Mouse (Mus musculus) adrenal gland, postnatal 36 days (tissue): ENCODE measurements at regions not wholly inside any gene's neighbourhood (a gene's known extent, or its start where the extent isn't known, plus 50 kb on each side); places are given as distances from the start of the nearest gene placed in this dataset.

ENCODE experiments used
- DNase-seq, 2 experiments: peaks; one replicate each; pipeline ENCODE4 v3.0.0; 2021; ENCODE audit warnings: mixed read lengths in 1 of 2

DNA sequence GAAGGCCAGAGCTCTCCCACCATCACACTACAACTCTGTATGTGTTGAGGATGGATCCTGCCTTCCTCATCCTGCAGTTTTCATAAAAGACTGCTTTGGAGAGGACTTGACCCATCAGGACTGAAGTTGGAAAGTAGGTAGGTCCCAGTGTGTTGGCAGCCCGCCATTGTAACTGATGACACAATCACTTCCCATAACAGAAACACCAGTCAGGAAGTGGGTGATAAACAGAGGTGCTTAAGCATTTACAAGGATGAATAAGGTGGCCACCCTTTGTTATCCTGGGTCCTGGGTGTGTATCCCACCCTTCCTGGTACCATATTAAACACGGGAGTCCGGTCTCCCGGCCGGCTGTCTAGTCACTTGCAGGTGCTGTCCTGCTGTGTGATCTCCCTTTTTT lies 118.3 kb downstream of the Snx10 start:
- DNase-seq: peak; percentile 54 to 69

DNA sequence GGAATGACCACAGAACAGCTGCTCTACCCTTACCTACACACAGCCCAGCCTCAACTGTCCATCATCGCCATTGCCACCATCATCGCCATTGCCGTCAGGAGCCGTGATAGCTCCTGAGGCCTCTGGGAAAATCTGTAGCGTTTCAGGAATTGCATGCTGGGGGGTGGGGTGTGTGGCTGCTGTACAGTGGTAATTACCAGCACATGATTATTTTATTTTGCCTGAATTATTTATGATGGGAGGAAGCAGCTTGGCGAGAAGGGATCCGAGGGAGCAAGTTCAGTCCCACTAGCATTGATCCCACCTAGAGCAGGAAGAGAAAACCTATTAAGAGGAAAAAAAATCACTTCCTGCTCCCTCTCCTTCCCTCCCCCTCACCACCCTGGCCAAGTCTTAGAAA lies 125.1 kb downstream of the Snx10 start:
- DNase-seq: no peak

DNA sequence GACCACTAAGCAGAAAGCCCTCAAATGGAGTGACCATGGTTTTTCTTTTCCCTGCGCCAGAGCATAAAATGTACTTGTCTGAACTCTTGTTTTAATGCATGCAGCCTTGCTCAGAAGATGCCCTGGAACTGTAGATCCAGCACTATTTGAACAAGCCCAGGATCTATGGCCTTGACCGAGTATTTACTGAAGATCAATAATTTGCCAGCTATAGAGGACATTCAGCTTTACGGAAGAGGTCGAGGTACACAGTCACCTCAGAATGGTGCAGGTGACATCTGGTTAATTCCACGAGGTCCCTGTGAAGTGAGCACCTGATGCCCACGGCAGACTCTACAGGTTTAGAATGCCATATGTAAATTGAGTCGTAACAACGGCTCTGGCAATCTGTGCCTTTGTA lies 130.1 kb downstream of the Snx10 start:
- no peak for DNase-seq

DNA sequence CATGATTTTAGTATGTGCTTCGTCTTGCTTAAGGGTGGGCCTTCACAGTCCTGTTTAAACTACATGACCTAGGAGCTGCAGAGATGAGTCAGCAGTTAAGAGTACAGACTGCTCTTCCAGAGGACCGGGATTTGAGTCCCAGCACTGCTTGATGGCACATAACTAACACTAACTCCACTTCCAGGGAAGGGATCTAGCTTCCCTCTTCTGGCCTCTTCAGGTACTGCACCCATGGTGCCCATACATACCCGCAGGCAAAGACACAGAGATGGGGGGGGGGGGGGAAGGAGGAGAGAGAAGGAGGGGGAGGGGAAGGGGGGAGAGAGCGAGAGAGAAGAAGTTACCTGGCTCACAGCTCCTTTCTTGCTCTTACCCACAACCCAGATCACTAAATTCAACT lies 131.3 kb downstream of the Snx10 start:
- DNase-seq: no peak

GRCm38 (mm10) chr6:51656078-51656477 lies 132.4 kb downstream of the Snx10 start:
- no peak for DNase-seq

DNA sequence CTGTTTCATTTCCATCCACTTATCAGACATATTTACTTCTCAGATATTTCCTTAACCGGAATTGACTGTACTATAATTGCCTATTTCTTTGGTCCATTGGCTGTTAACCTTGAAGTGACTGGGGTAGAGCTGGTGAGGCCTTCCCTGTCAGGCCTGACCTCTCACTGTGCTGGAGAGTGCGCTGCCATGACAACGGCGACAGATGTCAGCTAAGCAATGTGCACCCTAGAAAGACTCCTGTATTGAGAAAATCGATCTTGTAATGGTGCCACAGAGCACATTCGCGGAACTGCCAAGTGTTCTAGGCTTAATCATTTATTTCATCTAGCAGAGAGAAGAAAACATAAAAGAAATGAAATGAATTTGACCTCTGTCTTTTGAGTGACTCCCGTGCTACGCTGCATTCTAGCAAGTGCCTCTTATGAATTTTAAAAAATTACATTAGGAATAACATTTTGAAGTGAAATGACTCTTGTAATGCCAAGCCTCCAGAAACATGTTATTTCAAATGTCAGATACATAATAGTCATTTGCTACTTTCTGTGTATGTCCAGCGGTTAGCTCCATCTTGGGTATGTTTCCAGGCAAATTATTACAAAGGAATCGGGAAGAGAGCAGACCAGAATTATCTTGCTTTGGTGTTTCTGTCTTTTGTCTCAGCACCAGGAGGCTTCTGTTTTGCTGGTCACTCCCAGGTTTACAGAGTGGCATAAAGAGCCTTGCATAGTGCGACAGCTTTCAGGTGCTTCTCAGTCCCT lies 133.4 kb downstream of the Snx10 start:
- DNase-seq: peak; percentile 2 to 9

GRCm38 (mm10) chr6:51658360-51658759 lies 134.7 kb downstream of the Snx10 start:
- no peak for DNase-seq

GRCm38 (mm10) chr6:51663178-51663577 lies 139.5 kb downstream of the Snx10 start:
- no peak for DNase-seq

DNA sequence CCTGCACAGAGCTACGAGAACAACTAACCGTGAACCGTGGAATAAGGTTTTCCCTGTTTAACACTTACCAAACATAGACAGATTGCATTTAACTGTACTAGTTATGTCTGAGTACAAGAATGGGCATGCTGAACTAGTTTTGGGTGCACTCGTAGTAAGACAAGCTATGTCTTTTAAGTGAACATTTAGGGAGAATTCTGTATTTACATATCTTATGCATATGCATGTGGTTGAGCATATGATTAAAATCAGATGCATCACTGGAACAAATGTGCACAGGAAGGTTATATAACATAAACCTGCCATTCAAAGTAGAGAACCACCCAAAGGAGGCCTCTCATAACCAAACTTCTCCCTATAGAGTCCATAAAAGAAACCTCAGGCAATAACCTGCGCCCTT lies 140.3 kb downstream of the Snx10 start:
- DNase-seq: no peak

- DNase-seq: no peak
These were observed 143.3 kb downstream of the Snx10 start for GRCm38 (mm10) chr6:51667022-51667421.

- DNase-seq: no peak
These were observed 151.7 kb downstream of the Snx10 start for GRCm38 (mm10) chr6:51675342-51675945.

GRCm38 (mm10) chr6:51677162-51677996 lies 153.7 kb downstream of the Snx10 start:
- no peak for DNase-seq

DNA sequence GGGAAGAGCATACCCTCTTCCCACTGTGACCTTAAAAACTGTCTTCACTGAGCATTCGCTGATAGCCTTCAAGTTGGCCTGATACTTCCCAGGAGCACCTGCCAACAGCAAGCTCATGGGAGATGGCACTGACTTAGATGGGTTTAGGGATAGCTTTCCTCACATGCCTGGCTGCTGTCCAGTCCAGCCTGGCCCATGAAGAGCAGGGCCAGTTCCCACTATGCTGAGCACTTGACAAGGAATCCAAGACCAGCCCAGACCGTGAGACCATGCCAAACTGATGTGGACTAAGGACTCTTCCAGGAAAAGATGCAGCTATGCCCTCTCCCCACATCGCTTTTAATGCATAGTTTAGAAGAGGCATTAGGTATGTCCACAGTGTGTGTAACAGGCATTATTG lies 155.0 kb downstream of the Snx10 start:
- DNase-seq: no peak

GRCm38 (mm10) chr6:51680239-51680857 lies 156.6 kb downstream of the Snx10 start:
- DNase-seq: peak in 1 of 2 experiments; percentile 28

DNA sequence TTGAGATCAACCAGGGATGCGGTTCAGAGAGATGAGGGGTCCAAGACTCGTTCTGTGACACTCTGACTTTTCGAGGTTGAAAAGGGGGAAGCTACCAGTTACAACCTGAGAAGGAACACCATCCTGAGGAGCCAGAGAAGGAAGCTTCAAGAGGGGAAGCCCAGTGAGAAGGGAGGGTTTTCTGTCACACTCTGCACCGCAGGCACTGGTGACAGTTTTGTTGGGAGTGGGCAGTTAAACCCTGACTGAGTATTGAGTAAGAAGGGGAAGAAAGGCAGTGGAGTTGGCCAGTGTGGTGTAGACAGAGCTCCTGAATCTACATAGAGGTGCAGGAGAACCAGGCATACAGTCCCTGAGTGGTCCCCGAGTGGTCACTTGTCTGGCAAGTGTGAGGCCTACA lies 159.4 kb downstream of the Snx10 start:
- DNase-seq: no peak

DNA sequence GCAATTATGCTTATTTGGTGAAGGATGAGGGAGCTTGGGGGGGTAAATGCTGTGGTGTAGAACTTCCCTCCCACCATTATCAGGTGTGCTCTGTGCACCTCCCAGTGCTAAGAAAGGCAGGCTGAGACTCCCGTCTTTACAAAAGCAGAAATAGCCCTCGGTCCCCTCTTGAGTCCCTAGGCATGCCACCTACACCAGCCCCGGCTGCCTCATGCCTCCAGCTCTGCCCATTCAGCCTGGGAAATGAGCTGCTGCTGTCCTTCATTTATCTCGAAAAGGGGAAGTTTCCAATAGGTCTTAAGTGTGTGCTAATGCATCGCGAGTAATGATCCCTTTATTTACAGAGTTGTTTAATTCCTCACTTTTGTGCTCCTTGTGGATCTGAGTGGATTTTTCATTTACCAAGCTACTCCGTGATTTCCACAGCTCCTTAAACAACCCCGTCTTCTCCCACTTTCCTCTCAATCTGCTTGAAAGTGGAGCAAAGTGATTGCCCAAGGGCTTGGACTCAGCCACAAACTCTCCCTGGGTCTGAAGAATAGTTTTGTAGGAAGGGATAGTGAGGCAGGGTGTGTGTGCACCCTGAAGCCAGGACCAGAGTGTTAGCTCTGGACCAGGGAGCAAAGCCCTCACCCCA lies 162.1 kb downstream of the Snx10 start:
- DNase-seq: no peak

DNA sequence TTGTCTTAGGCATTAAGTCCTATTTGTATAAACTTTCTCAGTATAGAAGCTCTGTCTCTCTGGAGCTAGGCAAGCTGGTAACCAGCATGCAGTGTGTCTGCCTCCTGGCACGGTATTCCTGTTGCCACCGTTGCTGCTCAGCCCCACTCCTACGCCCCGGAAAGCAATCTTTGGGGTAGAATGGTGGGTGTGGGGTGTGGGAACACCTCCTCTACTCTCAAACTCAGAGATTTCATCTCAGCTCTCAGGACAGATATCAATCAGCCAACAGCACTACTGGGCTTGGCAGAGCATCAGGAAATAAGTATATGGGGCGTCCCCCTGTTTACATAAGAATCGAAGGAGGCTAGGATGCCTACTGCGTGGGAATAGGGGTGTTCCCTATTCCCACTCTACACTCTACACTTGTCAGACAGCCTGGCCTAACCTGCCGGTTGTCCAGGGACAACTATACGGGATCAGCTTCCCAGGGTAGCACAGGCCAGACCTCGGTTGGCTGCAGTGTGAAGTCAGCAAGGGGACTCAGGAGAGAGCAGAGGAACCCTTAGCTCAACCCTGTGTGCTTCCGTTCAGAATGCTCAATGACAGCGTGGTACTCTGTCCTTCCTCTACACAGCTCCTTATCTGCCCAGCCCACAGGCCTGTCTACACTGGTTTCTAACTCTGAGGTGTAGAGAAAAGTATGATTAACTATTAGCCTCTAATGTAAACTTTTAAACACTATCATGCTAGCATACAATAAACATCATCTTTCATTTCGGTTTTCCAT lies 167.3 kb downstream of the Snx10 start:
- DNase-seq: no peak

- no peak for DNase-seq
These were observed 170.3 kb downstream of the Snx10 start for GRCm38 (mm10) chr6:51693984-51694383.

DNA sequence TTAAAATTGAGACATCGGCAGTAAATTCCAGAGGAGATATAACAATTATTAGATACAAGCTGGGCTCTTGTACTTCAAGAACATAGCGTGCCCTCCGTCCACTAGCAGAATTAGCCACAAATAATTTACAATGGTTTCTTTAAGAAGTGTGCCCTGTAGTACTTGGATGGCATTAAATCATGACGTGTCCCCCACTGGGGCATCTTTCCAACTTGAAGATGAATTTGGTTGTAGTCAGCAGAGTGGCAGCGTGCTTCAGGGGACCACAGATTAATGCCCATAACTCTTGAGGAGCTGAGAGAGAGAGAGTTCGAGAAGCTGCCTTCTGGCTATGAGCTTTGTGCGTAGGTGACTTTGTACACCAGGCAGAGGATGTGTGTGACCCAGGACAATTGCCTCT lies 172.7 kb downstream of the Snx10 start:
- peak in 1 of 2 experiments; percentile 60 for DNase-seq

DNA sequence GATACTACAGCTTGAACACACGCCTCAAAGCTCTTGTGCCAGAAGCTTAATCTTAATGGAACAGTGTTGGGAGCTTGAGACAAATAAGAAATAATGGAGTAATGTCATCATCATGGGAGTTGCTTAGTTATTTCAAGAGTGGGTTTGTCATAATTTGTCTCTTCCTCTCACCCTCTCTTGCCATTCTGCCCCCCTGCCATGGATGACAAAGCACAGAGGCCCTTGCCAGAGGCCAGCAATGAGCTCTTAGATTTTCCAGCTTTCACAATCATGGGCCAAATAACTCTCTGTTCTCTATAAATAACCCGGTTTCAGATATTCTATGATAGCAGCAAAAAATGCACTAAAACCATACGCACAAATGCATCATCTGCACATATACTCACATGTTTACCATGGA lies 174.1 kb downstream of the Snx10 start:
- peak; percentile 49 to 51 for DNase-seq

- DNase-seq: no peak
These were observed 174.5 kb downstream of the Snx10 start for GRCm38 (mm10) chr6:51698244-51698643.
